Mouse (Mus musculus) urinary bladder, postnatal 10 days (tissue): ENCODE data around the gene Lgals9.

Experiments used
- DNase-seq: peaks from one replicate; pipeline ENCODE4 v3.0.0; 2022; ENCODE audit warnings: low spot score

The Lgals9 gene

GRCm38 (mm10) chr11:78973381-78974150 is 11.2 kb downstream of the Lgals9 start:
- DNase-seq = no peak

DNA sequence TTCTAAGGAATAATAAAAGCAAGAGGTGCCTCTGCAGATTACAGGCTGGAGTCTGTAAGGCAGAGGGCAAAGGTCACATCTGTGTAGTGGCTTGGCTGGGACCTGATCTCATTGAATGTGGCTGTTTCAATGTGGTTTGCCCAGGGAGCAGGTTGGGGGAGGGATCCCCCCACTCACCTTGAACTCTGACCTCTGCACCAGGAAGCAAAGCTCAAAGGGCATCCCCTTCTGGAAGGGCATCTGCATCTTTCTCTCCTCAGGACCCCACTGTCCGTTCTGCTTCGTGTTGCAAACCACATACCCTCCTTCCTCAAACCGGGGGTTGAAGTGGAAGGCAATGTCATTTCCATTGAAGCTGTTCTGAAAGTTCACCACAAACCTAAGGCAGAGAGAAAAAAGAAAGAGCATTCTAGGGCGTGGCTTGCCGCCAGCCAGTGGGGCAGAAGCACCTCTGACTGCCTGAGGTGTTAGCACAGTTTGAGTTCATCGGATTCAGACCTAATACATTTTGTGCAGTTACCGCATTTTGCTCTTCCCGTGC is 11.9 kb downstream of the Lgals9 start:
- DNase-seq = no peak

DNA sequence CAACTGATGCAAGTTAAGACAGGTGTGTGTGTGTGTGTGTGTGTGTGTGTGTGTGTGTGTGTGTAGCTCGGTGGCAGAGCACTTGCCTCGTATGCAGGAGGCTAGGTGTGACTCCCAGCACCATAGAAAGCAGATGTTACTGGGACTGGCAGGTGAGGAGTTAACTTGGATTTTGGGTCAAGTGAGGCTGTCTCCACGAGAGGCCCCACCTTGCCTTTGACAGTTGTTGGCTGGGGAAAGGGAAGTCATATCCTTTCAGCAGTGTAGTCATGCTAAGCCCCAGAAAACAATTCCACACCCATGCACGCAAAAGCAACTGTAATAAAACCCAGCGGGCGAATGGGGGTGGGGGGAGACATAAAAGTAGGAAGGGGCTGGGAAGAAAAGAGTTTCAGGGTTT is 12.4 kb downstream of the Lgals9 start:
- DNase-seq = no peak

DNA sequence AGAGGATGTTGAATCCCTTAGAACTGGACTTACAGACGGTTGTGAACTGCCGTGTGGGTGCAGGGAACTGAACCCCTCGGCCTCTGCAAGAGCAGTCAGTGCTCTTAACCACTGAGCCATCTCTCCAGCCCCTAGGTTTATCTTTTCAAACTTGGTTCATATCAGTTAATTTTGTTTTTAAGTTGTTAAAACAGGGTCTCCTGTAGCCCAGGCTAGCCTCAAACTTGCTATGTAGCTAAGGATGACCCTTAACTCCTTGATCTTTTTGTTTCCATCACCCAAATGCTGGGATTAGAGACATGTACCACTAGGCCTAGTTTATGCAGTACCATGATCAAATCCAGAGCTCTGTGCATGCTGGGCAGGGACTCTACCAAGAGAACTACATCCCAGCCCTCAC is 13.0 kb downstream of the Lgals9 start:
- DNase-seq = no peak

DNA sequence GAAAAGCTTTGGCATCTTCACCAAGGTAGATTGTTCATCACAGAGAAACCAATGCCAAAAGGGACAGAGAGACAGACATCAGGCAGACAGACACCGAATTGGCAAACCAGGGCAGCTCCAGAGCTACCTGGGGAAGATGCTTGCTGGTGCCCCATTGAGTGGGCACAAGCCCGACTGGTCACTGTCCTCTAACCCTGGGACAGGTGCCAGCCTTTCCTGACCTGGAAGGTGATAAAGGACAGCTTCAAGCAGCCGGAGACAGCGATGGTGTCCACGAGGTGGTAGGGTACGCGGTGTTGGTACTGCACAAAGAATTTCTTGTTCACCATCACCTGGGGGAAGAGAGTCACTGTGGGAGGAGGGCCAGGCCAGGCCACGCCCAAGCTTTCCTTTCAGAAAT is 13.7 kb downstream of the Lgals9 start:
- DNase-seq = no peak

DNA sequence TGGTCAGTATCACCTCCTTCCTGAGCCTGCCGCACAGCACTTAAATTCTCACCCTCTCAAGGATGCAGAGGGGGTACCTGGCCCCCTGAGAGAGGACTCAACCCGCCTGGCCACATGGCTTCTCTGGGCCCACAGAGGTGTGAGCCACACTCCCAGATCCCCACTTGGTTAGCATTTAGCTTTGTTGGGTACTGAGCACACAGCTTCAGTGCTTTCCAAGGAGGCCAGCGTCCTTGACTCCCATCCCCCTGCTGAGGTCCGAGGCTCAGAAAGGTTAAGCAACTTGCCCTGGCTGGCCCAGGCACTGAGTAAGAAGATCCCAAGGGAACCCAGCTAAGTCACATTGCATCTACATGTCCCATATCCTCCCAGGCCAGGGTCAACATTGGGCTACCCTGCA is 16.6 kb downstream of the Lgals9 start:
- no peak for DNase-seq

DNA sequence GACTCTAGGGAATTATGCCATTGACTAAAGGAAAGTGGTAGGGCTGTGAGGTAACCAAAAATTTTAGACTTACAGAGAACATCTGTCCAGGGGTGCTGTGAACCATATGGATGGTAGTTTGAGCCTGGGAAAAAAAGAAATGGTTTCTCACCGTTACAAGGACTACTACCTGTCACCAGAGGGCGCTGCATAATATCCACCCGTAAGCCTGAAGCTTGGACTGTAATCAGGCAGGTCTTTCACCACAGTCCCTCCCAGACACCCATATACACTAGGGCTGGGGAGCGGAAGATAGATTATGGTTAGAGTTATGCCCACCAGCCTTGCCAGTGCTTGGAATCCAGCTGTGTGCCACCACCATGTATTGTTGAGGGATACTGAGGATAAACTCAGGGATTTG is 17.4 kb downstream of the Lgals9 start:
- DNase-seq = no peak

DNA sequence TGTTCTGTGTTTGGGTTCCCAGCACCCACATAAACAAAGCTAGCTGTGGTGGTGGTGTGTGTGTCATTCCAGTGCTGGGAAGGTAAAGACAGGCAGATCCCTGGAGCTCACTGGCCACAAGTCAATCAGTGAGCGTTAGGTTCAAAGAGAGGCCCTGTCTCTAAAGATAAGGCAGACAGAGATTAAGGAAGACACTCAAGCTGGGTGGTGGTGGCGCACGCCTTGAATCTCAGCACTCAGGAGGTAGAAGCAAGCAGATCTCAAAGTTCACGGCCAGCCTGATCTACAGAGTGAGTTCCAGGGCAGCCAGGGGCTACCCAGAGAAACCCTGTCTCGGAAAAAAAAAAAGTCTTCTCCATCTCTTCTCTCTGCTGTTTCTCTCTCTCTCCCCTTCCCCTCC is 23.5 kb downstream of the Lgals9 start:
- no peak for DNase-seq

DNA sequence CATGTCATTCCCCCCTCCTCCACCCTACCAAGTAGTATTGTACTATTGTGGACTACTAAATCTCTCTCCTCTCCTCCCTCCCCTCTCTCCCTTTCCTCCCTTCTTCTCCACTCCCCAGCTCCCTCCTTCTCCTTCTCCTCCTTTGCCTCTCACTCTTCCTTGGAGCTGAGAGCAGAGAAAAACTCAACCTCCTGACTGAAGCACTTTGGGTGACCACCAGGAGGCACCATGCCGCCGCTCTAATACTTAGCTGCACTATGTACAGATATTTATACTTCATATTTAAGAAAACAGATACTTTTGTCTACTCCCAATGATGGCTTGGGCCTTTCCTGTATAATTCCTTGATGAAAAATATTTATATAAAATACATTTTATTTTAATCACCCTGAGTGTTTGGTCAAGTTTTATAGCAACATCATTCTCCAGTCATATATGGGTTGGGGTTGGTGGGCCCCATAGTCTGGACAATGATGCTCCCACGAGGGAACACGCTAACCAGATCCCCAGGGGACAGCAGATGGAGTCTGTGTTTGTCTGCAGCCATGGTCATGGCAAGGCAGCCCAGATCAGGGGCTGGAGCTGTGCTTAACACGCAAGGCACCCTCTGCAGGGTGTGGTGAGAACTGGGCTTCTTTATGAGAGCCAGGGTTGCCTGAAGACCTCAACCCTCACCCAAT is 24.8 kb downstream of the Lgals9 start:
- DNase-seq = no peak

DNA sequence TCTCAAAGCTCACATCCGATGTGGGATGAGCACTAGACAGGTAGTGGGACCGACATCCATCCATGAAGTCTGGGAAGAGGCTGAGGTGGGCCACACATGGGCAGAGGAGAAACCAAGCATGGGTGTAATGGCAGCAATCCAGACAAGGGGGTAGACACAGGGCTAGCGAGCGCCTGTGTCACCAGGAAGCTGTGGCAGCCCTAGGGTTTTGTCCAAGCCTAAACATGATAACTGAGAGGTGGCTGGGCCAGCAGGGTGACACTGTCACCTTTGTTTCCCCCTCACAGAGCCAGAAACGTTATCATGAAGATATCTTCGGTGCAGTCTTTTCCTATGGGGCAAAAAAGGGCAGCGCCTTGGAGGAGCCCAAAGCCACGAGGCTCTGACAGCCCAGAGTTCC is 25.4 kb downstream of the Lgals9 start:
- no peak for DNase-seq

- peak; percentile 35 for DNase-seq
Measured at GRCm38 (mm10) chr11:78956260-78956659, 28.5 kb downstream of the Lgals9 start.

GRCm38 (mm10) chr11:78952467-78952866 is 32.3 kb downstream of the Lgals9 start:
- DNase-seq = no peak

GRCm38 (mm10) chr11:78950365-78950764 is 34.4 kb downstream of the Lgals9 start:
- no peak for DNase-seq

DNA sequence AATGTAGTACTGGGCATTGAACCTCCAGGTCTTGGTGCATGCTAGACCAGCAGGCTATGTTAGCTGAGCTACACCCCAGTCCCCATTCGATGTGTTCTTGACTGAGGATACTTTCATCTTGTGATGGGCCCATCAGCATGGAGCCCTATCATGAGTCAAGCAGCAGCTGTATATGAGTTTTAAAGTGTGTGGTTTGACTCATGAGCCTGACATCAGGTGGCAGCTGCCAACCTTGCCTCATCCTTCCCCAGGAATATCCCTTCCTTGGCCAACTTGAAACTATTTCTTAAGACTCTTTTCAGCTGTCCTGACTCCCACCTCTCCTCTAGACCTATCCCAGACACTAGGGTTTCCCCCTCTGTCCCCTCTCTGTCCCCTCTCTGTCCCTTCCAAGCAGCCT is 41.7 kb downstream of the Lgals9 start:
- no peak for DNase-seq

DNA sequence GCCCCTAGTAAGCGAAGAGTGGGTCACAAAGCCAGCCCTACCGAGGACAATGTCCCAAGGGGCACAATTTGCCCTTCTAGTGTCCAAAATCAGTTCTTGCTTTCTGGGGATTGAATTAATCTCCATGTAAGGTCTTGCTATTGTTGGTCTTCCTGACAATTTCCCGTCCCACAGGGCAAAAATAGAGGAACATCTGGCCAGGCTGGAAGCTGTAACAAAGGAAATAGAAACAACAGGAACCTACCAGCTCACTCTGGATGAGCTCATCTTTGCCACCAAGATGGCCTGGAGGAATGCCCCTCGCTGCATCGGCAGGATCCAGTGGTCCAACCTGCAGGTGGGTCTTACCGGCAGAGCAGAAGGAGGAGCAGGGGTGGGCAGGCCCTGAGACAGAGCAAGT is 49.6 kb downstream of the Lgals9 start:
- no peak for DNase-seq

GRCm38 (mm10) chr11:78934727-78935126 is 50.0 kb downstream of the Lgals9 start:
- no peak for DNase-seq

GRCm38 (mm10) chr11:78934307-78934706 is 50.4 kb downstream of the Lgals9 start:
- no peak for DNase-seq

GRCm38 (mm10) chr11:78929345-78929744 is 55.4 kb downstream of the Lgals9 start:
- DNase-seq = no peak

DNA sequence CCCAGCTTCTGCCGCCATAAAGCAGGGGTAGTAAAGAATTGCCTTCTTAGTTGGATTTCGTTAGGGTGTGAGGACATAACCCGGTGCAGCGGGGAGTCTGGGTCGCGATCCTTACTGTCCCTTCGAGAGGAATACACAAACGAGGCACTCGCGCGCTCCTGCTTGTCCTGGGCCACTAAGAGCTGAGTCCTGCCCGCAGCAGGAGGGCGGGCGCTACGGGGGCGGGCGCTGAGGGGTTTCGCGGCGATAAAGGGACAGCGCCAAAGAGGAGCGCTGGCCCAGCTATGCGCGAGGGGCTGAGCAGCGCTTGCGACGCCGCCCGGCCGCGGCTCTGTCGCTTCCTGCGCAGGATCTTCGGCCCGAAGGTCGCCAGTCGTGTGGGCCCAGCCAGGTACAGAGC is 59.8 kb downstream of the Lgals9 start:
- DNase-seq = no peak

- no peak for DNase-seq
Measured at GRCm38 (mm10) chr11:78924111-78924510, 60.6 kb downstream of the Lgals9 start.

DNA sequence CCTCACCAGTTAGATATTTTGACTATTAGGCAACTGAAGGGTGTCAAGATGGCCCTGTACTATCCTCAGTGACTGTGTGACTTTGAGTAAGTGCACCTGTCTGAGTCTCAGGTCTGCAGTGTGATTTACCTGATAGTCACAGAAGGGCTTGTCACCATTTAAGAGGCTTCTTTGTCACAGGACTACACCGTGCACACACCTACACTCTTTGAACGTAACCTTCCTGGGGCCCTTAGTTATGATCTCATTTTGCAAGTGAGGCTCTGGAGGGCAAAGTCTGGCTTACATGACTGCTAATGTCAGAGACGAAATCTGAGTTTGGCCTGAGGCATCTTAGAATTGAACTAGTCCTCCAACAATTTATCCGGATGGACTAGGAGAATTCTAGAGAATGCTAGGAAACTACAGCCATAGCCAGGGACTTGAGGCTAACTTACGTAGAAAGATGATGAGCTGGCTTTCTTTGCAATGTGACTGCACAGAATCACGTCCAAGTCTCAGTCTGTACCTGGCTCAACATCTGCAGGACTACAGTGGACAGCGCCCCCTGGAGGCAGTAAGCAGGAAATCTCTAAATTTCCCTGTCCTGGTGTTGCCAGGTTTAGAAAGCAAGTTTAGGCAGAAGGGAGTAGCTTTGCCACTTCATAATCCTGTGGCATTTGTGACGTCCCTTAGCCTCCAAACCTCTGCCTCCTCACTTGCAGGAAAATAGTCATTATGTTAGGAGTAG is 61.9 kb downstream of the Lgals9 start:
- no peak for DNase-seq

DNA sequence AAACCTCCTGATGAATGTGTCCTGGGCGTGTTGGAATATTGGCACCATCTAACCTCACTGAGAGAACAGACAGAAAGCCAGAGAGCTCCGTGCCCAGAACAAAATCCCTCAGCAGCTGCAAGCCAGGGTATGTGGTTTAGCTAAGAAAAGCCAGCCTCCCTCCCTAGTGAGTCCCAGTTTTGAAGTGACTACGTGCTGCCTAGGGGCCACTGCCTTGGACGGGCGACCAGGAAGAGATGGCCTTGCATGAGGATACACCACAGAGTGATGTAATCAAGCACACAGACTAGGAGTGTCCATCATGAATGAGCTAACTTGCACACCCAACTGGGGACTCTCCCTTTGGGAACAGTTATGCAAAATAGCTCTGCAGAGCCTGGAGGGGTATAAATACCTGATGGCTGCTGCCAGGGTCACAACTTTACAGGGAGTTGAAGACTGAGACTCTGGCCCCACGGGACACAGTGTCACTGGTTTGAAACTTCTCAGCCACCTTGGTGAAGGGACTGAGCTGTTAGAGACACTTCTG is 64.3 kb downstream of the Lgals9 start, which contains the start of gene Nos2:
Gene Nos2 (plus strand): TSS at position 377 of the 529 bp plus-strand sequence.
- DNase-seq = no peak
